Mouse (Mus musculus): Measurements from ENCODE around the gene Tmem178.
A peak's percentile ranks its signal among the peaks of the same experiment; 100 is the strongest.
"Not testable (repeated sequence)": the region's sequence is repeated elsewhere in the genome, so short reads cannot be mapped to it uniquely, and the experiment has no call there.

The Tmem178 gene

GRCm38 (mm10) chr17:80944530-80945198, at the start of gene Tmem178:
Tmem178 (plus strand) TSS chr17:80944632.
- no peak for DNase-seq

DNA sequence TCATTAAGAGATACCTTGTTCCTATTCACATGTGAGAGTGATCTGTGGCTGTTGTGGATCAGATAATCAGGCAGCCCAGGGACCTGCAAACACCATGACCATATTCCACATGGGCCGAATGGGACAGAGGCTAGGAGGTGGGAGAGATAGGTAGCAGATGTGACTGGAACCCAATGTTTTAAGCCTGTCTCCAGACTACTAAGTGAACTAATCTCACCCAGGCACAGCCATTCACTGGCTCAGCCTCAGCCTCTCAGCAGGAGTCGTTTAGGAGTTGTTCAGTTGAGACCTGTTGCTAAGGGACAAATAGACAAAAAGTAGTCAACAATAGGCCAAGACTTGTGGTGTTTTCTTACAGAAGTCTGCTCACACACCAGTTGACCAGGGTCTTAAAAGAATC, 48.0 kb upstream of the Tmem178 start:
- DNase-seq = no peak

DNA sequence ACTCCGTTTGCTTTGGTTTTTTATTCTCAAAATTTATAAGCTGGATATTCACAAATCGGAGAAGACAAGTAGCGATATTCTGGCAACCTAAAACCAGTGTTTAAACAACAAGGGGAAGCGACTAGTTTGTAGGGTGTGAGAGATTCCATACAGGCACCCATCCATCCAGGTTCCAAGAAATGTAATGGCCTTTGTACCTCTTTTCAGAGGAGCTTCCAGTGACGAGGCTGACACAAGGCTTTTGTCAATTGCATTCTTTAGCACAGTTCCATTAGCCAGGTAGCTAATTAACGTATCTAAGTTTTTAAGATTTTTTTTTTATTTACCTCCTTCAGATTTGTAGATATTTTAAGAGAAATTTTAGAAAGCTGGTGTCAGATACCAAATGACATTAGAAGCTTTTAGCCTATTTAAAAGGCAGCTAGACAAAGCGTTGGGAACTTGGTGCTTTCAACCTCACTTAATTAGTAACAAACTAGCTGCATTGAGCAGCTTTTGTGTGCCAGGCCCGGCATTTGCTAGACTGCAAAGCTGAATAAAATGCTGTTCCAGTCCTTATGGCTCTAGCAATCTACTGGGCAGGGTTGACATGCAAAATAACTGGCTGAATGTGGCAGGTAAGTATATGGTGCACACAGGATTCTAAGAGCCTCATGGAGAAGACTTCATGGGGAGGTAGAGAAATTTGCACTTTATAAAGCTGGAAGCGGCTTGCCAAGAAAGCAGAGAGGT, 46.6 kb upstream of the Tmem178 start:
- DNase-seq = no peak

DNA sequence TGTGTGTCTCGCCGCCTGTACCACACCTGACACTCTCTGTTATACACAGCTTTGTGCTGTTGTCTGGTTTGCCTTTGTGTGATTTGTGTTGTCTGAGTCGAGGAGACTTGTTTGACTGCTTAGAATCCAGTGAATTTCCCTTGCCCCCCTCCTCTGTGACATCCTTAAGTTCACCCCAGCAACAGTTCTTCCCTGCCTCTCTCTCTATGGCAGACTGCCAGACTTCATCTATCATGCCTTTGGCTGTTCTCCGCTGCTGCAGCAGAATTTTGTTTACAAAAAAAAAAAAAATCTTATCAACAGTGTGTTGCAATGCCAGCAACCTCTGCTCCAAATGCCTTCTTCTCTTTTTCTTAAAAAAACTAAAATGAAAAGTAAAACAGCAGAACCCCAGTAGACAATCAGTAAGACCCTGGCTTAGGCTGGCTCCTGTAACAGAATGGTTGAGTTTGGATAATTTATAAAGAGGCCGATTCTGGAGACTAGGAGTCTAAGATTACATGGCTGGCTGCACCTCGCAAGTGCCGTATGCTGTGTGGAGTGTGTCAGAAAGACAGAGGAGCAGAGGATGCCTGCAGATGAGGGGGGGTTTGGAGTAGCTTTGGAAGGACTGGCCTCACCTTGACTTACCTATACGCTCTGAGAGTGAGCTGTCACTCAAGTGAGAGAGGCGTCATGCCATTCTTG, 44.8 kb upstream of the Tmem178 start:
- peak; percentile 10 for DNase-seq

DNA sequence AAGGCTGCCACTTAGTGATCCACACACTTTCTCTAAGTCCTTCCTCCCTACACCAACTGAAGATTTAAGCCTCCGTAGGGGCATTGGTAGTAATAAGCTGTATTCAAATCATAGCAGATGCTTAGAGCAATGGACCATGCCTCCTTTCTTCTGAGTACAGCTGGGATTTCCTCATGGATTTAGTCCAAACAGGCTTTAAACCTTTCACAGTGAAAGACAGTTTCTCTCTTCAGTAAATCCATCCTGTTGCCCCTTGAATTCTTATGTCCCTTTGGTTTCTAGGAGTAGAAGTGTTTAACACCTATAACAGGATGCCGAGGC, 44.3 kb upstream of the Tmem178 start:
- no peak for DNase-seq

GRCm38 (mm10) chr17:80901885-80902284, 42.5 kb upstream of the Tmem178 start:
- no peak for DNase-seq

GRCm38 (mm10) chr17:80903121-80903875, 41.1 kb upstream of the Tmem178 start:
- no peak for DNase-seq

GRCm38 (mm10) chr17:80904061-80904460, 40.4 kb upstream of the Tmem178 start:
- no peak for DNase-seq

DNA sequence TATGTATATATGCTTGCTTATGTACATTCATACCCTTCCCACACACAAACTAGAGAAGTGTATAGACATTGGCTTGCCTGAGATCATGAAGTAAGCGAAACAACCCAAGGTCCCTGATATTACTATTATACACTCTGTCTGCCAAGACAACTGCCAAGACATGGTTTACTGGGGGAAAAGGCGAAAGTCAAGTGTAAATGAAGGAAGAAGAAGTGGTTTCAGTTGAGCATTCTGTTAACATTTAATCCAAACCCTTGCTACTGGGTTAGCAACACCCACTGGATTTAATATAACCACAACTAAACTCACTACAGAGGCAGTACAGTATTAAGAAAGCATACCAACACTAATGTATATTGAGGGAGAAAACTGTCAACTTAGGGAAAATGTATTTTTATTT, 28.8 kb upstream of the Tmem178 start:
- DNase-seq = no peak

DNA sequence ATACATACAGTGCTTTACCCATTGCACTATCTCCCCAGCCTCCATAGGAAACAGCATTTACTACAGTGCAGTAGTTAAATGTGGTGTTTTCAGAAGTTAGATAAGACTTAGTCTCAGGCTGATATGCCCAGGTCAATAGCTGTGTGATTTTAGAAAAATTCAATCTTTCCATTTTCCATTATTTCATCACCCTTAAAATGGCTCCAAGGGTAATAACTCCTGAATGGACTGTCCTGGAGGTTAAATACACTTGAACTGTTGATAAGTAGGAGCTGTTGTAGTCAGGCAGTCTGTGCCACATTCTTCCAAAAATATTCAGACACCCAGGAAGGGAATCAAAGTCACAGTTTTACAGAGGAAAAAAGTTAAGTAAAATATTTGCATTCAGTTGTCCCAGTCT, 25.2 kb upstream of the Tmem178 start:
- DNase-seq = no peak

DNA sequence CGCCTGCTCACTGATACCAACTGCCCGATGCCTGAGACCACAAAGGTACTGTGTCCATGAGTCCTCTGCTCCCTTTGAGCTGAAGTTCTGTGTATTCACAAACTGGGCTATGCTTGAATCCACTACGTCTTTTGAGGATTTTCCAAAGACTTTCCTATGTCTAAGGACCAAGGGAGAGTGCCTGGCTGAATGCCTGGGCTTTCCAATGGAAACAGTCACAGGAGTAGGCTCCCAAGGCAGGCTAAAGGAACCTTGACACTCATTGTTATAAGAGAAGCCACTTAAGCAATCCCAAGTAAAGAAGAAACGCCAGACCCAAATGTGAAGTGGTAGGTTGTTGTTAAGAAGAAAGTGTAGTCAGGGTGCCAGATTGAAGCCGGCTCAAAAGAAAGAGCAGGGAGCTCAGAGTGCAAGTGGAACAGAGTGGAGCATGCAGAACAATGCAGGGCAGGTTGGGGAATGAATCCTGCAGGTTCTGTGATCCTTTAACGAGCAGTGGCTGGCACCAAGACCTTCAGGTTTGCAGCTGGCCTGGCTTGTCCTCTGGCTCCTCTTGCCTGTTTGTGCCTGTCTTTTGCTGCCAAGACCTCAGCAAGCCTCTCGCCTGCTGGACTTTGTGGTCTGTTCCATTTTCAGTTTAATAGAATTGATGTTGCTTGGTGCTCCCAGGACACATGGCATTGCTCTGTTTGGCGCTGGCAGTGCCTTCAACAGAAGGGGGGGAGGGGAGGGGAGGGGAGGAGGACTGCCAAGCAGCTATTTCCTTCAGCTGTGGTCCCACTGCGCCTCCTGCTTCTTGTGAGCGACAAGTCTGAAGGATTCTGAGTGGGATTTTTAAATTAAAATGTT, 22.9 kb upstream of the Tmem178 start:
- no peak for DNase-seq

DNA sequence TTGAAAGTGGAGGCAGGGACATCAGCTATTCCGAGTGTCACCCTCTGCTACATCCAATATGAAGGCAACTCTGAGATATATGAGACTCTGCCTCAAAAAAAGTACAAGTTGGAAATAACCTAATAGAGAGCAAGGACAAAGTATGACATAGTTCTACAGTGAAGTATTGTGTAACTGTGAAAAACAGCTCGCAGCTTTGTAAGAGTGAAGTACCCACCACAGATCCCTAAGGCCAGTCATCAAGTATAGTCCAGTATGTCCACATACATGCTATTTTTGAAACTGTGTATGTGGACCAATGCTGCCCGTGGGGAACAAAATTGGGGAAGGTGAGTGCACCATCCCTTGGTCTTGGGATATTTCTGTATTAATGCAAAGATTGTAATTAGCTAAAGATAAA, 18.9 kb upstream of the Tmem178 start:
- DNase-seq = no peak

- DNase-seq = no peak
Measured at GRCm38 (mm10) chr17:80927151-80927550, 17.3 kb upstream of the Tmem178 start.

DNA sequence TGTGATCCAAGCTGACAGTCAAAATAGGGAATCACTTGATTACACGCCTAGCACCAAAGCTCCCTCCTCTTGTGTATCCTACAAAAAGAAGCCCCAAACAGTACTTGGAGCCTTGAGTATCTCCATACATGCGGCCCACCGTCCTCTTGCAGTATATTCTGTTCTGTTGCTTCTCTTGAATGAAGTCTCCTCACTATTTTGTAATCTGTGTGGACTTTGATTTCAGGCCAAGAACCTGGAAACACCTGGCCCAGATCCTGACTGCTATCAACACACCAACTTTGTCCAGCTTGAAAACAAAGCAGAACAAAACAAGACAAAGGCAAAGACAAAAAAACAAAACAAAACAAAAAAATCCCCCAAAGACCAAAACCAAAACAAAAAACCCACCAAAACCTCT, 11.7 kb upstream of the Tmem178 start:
- no peak for DNase-seq

DNA sequence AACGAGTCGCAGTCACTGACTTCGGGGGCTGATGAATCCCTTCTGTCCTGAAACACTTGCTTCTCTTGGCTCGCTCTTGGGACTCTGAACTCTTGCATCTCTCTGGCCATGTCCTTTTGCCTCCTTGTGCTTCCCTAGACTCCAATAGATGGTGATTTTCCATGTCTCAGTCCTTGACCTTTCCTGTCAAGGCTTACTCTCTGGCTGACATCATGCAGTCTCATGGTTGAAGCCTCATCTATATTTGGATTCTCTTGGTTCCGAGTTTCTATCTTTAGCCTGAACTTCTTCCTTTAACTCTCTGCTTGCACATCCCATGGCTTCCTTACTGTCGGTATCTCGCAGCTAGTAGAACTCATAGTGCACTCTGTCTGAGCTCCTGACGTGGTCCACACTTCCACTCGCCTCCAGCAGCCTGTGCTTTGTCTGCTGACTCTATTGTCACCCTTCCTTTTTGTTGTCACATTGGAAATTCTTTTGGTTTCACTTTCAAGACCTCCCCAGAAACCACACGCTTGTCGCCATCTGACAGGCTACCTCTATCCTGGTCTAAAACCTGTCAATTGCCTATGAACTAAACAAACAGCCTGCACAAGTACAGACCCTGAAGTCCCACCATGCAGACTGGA, 10.9 kb upstream of the Tmem178 start:
- no peak for DNase-seq

GRCm38 (mm10) chr17:80935807-80936519, 8.5 kb upstream of the Tmem178 start:
- no peak for DNase-seq

GRCm38 (mm10) chr17:80936521-80936920, 7.9 kb upstream of the Tmem178 start:
- no peak for DNase-seq

DNA sequence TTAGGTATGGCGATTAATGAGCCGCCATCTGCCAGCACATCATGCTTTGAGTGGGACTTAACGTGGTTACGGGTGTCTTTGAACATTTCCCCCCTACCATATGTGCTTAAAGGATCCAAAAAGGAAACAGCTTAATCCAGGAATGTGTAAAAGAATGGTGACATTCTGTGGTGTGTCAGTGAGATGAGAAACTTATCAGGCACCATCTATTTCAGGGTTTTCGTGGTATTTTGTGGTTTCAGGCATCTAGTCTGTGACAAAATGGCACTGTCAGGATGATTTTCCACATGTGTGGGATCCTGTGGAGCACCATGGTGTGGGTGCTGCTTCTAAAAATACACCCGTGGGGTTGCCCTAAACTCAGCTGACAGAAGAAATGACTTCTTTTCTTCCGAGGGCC, 4.6 kb upstream of the Tmem178 start:
- no peak for DNase-seq

DNA sequence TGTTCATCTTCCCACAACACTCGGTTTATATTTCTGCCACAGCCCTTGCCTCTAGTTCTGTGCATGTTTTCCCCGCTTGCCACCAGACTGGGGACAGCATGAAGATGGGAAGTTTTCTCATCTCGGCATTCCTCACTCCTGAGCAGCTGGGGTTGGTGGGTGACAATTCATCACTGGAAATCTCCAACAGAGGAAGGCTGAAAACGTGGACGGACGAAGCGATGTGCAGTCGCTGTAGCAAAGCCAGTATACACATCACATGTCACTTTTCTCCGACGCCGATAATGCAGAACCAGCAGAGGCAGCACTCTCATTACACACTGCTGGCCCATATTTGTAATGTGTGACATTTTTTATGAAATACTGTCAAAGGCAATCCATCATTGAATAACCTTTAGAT, 2.6 kb upstream of the Tmem178 start:
- DNase-seq = no peak

GRCm38 (mm10) chr17:80943835-80944529, 450 bp upstream of the Tmem178 start:
- no peak for DNase-seq

- not testable (repeated sequence) for DNase-seq
Measured at GRCm38 (mm10) chr17:80945510-80945909, 1.1 kb downstream of the Tmem178 start.

Measured in liver (tissue).